Mouse (Mus musculus): Measurements from ENCODE around the gene Traf3ip3. TPM values are rescaled to one million over a fixed set of nuclear protein-coding genes. Genes with fewer than 3 reads are reported as not detected.

The Traf3ip3 gene
- polyA plus RNA-seq (2012; rRNA removed), result 1.5 and 1.6 TPM in 2 replicates

- DNase-seq (ENCODE audit: low read depth), result no peak
Measured at GRCm38 (mm10) chr1:193201383-193201778, at the start of gene Traf3ip3. TSS of gene Traf3ip3 (minus strand) at chr1:193201703.

- DNase-seq (ENCODE audit: low read depth), result no peak
Measured at GRCm38 (mm10) chr1:193250026-193250425, 48.5 kb upstream of the Traf3ip3 start.

- DNase-seq (ENCODE audit: low read depth), result no peak
Measured at GRCm38 (mm10) chr1:193244235-193244634, 42.7 kb upstream of the Traf3ip3 start.

- no peak for DNase-seq (ENCODE audit: low read depth)
Measured at GRCm38 (mm10) chr1:193243571-193244193, 42.2 kb upstream of the Traf3ip3 start.

- no peak for DNase-seq (ENCODE audit: low read depth)
Measured at GRCm38 (mm10) chr1:193242863-193243262, 41.4 kb upstream of the Traf3ip3 start.

GRCm38 (mm10) chr1:193242238-193242637 is 40.7 kb upstream of the Traf3ip3 start:
- DNase-seq (ENCODE audit: low read depth), result peak; percentile 94

- no peak for DNase-seq (ENCODE audit: low read depth)
Measured at GRCm38 (mm10) chr1:193241436-193241835, 39.9 kb upstream of the Traf3ip3 start.

GRCm38 (mm10) chr1:193238426-193238825 is 36.9 kb upstream of the Traf3ip3 start:
- DNase-seq (ENCODE audit: low read depth), result no peak

- DNase-seq (ENCODE audit: low read depth), result no peak
Measured at GRCm38 (mm10) chr1:193234930-193235329, 33.4 kb upstream of the Traf3ip3 start.

GRCm38 (mm10) chr1:193234130-193234645 is 32.7 kb upstream of the Traf3ip3 start:
- no peak for DNase-seq (ENCODE audit: low read depth)

GRCm38 (mm10) chr1:193232732-193233131 is 31.2 kb upstream of the Traf3ip3 start:
- no peak for DNase-seq (ENCODE audit: low read depth)

- no peak for DNase-seq (ENCODE audit: low read depth)
Measured at GRCm38 (mm10) chr1:193230935-193231334, 29.4 kb upstream of the Traf3ip3 start.

GRCm38 (mm10) chr1:193230531-193230930 is 29.0 kb upstream of the Traf3ip3 start:
- DNase-seq (ENCODE audit: low read depth), result no peak

- DNase-seq (ENCODE audit: low read depth), result no peak
Measured at GRCm38 (mm10) chr1:193229570-193229969, 28.1 kb upstream of the Traf3ip3 start.

GRCm38 (mm10) chr1:193227537-193227936 is 26.0 kb upstream of the Traf3ip3 start:
- no peak for DNase-seq (ENCODE audit: low read depth)

- DNase-seq (ENCODE audit: low read depth), result peak; percentile 79
Measured at GRCm38 (mm10) chr1:193226724-193227522, 25.4 kb upstream of the Traf3ip3 start.

GRCm38 (mm10) chr1:193226114-193226513 is 24.6 kb upstream of the Traf3ip3 start:
- DNase-seq (ENCODE audit: low read depth), result no peak

GRCm38 (mm10) chr1:193225531-193225930 is 24.0 kb upstream of the Traf3ip3 start:
- no peak for DNase-seq (ENCODE audit: low read depth)

- DNase-seq (ENCODE audit: low read depth), result no peak
Measured at GRCm38 (mm10) chr1:193220408-193220807, 18.9 kb upstream of the Traf3ip3 start.

- no peak for DNase-seq (ENCODE audit: low read depth)
Measured at GRCm38 (mm10) chr1:193216000-193216399, 14.5 kb upstream of the Traf3ip3 start.

- DNase-seq (ENCODE audit: low read depth), result no peak
Measured at GRCm38 (mm10) chr1:193214053-193214452, 12.6 kb upstream of the Traf3ip3 start.

- DNase-seq (ENCODE audit: low read depth), result no peak
Measured at GRCm38 (mm10) chr1:193211371-193211770, 9.9 kb upstream of the Traf3ip3 start.

- no peak for DNase-seq (ENCODE audit: low read depth)
Measured at GRCm38 (mm10) chr1:193208178-193208577, 6.7 kb upstream of the Traf3ip3 start.

All from gonadal fat pad, adult 2 months (tissue).